Mouse (Mus musculus) leukemia stem cell, adult 10-12 weeks (primary cell): ENCODE measurements around the gene Slx. TPM values are rescaled to one million over a fixed set of nuclear protein-coding genes. Genes with fewer than 3 reads are reported as not detected.

Experiments used
- polyA plus RNA-seq: library from polyadenylated mRNA; stranded (reverse); fragments of >175 nt; gene quantifications from 2 replicates; pipeline ENCODE4 v1.2.3, GENCODE M21; 2012; ENCODE audit warnings: low replicate concordance

Gene Slx
- polyA plus RNA-seq: not detected in 2 replicates

GRCm38 (mm10) chrX:26545465-26545864 lies at the start of gene Slx:
Slx (minus strand) TSS chrX:26545565.

Other genes with a start within 250 kb of the Slx start
- gene Gm2030, start 235.5 kb downstream of the Slx start, polyA plus RNA-seq: not detected in 2 replicates
- not detected in 2 replicates for gene Gm14525, start 157.1 kb upstream of the Slx start, polyA plus RNA-seq